Mouse (Mus musculus): ENCODE measurements around the gene Mettl7a3. TPM values are rescaled to one million over a fixed set of nuclear protein-coding genes. Genes with fewer than 3 reads are reported as not detected.
"Not testable (repeated sequence)": the region's sequence is repeated elsewhere in the genome, so short reads cannot be mapped to it uniquely, and the experiment has no call there.

Mettl7a3 gene
- under 1 TPM in 1 of 2 experiments, not detected in 1; 0.50 TPM for total RNA-seq (2021)
- long read RNA-seq, experiment 1 = 0 reads
- long read RNA-seq, experiment 2, partial matches to known transcripts = 0 of 1 reads
- long read RNA-seq, experiment 2, other reads (novel, unspliced or antisense) = 1 of 1 reads

DNA sequence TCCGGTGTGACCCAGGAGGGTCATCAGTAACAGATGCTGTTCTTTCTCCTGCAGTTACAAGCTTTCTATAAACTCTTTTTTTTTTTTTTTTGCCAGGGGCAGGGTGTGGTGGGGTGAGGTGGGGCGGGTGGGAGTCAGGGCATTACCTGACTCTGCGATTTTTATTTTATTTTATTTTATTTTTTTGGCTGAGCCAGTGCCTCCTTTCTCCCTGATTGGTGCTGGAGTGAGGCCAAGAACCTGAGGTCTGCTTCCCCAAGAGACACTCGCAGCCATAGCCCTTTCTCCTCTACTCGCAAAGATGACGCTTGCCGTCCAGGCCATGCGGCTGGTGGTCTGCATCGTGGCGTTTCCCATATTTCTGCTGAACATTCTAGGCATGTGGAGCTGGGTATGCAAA is at the start of gene Mettl7a3:
TSS of gene Mettl7a3 (plus strand) at position 301 of the 400 bp plus-strand sequence.
- DNase-seq (ENCODE audit: low spot score in 2 of 2) = no peak

DNA sequence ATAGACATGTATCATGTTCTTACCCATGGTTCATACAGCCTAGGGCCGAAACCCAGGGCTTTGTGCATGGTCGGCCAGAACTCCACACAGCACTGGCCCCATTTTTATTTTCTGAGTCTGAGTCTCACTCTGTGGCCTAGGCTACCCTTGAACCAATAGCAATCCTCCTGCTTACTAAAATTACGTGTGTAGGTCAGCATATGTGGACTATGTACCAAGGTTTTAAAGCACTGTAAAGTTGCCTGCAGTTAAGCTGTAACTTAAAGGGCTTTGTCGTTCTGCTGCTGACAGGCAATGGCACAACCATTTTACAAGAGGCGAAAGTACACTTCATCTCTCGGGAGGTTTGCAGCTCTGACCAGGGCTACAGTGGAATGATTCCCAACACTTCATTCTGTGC is 45.7 kb upstream of the Mettl7a3 start:
- DNase-seq (ENCODE audit: low spot score in 2 of 2) = no peak

DNA sequence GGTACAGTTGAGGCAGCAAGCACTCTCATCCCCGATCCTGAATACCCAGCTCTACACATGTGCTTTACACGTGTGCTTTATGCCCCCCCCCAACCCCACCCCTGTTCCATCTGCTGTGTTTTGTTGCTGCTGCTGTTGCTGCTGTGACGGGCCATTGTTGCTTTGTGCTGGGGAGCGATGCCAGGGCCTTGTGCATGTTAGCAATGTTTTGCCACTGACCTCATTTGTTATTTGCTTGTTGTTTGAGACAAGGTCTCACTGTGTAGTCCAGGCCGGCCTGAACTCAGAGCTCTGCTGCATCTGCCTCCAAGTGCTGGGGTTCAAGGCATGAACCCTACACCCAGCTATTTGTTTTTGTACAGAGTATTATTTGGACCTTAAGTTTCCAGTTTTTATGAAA is 43.9 kb upstream of the Mettl7a3 start:
- no peak for DNase-seq (ENCODE audit: low spot score in 2 of 2)

DNA sequence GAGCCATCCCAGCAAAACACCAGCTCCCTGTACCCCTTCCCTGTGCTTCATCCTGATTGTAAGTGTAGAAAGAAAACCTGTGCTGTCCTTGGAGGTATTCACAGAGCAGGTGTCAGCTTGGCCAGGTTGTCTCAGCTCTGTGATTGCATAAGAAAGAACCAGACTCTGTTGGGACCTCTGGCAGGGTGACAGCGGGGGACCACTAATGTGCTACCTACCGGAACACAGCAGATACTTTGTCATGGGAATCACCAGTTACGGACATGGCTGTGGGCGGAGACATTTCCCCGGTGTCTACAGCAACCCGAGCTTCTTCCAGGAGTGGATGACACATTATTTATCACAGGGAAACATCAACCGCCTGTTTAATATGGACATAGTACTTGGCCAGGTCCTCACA is 42.4 kb upstream of the Mettl7a3 start:
- DNase-seq (ENCODE audit: low spot score in 2 of 2) = no peak

DNA sequence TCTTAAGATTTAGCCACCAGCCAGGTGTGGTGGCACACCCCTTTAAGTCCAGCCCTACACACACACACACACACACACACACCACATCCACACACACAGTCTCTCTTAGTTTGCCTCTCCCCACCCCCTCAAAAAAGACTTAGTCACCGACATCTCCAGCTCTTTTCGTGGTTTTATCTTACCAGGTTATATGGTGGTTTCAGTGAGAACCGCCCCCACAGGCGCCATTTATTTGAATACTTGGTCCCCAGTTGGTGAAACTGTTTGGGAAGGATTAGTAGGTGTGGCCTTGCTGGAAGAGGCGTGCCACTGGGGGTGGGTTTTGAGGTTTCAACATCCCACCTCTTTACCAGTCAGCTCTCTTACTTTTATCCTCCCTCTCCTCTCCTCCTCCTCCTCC is 36.9 kb upstream of the Mettl7a3 start:
- no peak for DNase-seq (ENCODE audit: low spot score in 2 of 2)

DNA sequence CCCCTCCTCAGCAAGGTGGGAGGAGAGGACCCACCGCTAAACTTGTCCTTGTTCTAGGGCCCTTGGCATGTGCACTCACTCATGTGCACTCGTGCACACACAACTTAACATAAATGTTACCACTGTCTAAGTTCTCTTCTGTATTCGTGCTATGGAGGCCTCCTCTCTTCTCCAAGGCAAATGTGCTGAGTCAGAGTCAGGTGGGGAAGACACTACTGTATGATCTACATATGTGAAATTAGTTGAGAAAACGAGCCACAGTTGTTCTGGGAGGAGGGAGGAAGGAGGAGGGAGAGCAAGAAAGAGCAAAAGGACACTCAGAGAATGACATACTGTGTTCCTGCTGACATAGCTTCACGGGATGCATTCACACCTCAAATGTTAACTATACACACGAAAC is 34.2 kb upstream of the Mettl7a3 start:
- DNase-seq (ENCODE audit: low spot score in 2 of 2) = no peak

DNA sequence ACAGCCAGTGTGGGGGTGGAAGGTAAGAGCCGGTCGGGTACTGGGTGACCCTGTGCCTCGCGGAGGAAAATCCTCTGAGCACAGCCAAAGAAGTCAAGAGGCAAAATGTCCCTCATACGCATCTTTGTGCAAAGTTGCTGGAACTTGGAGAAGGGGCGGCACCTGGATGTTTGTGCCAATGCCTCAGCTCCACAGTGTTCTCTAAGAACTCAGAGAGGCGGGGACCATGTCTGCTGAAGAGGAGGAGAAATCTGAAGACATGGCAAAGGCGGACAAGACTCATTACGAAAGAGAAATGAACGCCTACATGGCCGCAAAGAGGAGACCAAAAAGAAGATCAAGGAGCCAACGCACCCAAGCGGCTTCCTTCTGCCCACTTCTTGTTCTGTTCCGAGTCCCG is 33.2 kb upstream of the Mettl7a3 start:
- DNase-seq (ENCODE audit: low spot score in 2 of 2) = no peak

DNA sequence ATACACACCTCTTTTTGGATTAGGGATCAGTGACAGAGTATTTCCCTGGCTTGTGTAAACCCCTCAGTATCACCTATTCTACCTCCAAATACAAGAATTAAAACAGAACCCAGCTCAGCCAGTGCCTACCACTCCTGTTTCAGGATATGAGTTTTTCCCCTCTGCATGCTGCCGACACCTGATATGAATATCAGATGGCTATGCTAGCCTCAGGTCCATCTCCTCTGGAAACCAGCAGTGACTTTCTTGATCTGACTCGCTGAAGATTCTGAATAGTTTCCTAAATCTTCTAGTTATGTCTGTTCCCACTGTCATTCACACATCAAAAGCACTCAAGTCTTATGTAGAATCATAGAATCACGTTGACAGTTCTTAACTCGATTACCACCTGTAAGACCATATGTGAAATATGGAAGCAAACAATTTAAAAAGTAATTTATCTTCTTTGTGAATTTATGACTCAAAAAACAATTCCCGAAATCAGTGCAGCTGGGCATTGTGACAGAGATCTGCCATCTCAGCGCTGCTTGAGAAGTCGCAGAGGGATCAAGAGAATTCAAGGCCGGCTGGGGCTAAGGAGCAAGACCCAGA is 31.2 kb upstream of the Mettl7a3 start:
- DNase-seq (ENCODE audit: low spot score in 2 of 2) = no peak

DNA sequence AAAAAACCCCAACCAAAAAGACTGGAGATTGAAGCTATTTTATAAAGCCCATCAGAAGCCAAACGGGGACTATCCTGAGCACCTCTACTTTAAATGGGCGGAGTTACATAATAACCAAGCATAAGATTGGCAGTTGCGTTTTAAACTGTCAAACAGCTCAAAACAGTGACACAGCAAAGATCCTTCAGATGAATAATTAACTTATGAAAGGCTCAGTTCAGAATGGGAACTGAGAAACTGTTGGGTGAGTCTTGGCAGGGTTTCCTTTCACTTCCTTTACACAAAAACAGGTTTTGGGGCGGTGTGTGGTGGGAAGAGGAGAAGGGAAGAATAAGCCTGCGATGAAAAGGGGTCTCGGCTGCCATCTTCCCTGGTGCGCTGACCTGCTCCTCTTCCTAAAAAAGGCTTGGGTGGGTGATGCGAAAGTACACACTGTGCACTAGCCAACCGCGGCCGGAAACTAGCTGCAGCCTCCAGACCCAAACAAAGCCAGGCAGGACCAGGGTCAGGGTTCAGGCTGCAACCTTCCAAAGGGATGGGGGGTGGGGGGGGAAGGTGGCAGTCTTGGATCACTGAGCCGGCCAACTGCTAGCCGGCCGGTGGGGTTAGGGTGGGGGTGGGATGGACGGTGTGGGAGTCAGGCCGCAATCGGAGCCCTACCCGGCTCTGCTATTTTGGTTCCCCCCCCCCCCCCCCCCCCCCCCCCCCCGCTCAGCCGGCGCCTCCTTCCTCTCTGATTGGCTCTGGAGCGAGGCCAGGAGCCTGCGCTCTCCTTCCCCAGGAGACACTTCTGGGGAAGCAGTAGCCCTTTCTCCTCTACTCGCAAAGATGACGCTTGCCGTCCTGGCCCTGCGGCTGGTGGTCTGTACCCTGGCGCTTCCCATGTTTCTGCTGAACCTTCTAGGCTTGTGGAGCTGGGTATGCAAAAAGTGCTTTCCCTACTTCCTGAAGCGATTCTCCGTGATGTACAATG is 30.4 kb upstream of the Mettl7a3 start, which contains the start of gene Mettl7a1:
TSS of gene Mettl7a1 (plus strand) at position 122 of the 973 bp plus-strand sequence.
- DNase-seq (ENCODE audit: low spot score in 2 of 2) = peak; percentile 45 to 59

DNA sequence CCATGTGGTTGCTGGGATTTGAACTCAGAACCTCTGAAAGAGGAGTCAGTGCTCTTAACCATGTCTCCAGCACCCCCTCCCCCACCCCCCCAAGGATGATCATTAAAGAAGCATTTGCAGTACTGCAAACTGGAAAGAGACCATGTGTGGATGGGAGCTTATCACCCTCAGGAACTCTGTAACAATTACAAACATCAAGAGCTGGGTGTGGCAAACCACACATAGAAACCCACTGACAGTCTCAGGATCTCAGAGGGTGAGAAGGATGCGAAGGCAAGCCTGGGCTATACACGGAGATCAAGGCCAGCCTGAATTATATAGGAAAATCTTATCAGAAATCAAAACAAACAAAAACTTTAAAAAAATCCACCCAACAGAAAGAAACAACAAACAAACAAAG is 28.5 kb upstream of the Mettl7a3 start:
- no peak for DNase-seq (ENCODE audit: low spot score in 2 of 2)

DNA sequence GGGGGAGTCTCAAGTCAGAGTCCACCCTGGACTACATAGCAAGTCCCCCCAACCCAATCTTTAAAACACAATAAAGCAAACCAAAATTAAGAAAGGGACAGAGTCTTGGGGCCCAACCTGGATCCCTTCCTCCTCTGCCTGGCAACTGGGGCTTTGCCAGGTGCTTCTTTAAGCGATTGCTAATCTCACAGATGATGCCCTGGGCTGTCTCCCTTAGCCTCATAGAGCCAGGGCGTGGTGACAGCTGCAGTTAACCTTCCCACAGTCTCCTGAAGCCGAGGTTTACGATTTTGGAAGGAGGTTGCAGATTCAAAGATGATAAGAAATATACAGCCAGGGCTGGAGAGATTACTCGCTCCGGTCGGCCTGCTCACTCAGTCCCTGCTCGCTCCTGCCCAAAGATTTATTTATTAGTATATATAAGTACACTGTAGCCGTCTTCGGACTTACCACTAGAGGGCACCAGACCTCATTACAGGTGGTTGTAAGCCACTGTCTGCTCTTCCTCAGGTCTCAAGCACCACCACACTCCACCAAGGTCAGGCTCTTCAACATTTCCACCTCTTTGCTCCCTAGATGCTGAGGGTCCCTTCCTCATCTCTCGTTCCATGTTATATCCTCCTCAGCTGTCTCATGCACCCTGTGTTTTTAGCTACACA is 27.2 kb upstream of the Mettl7a3 start:
- DNase-seq (ENCODE audit: low spot score in 2 of 2) = not testable (repeated sequence)

DNA sequence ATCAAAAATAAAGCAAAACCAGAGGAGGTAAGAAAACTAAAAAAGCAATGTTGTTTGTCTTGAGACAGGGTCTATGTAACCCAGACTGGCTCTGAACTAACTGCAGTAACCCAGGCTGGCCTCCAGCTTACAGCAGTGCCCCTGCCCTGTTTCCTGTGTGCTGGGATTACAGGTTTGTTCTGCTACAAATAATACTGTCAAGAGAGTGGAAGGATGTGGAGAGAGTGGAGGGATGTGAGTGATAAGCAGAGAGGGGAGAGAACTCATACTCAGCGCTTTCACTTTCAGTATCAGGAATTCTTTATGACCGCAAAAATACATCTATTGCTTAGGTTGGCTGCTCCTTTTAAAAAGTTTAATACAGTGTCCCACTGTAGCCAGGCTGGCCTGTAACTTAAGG is 22.4 kb upstream of the Mettl7a3 start:
- DNase-seq (ENCODE audit: low spot score in 2 of 2) = no peak

DNA sequence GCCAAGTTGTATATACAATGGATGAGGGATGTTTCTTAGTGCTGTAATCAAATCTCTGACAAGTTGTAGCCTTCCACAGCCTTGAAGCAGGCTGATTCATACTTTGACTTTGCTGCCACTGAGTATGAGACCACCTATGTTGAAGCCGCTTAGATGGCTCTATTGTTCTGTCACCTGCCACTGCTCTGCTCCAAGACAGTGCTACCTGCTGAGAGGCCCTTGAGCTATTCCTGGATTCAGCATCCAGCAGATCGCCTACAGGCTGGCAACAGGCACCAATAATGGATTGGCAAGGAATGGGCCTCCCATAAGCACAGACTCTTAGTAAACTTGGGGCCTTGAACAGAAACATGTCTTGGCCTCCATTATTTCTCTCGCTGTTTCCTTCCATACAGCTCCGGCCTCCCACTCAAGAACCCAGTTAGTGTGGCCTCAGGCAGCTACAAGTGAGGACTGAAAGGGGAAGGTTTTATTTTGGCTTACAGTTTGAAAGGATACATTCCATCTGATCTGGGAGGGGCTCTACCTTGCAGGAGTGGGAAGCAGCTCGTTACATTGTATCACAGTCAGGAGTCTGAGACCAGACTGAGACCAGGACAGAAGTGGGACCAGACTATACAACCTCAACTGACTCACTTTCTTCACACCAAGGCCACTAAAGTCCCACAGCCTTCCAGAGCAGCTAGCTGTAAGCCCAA is 20.1 kb upstream of the Mettl7a3 start:
- DNase-seq (ENCODE audit: low spot score in 2 of 2) = no peak

DNA sequence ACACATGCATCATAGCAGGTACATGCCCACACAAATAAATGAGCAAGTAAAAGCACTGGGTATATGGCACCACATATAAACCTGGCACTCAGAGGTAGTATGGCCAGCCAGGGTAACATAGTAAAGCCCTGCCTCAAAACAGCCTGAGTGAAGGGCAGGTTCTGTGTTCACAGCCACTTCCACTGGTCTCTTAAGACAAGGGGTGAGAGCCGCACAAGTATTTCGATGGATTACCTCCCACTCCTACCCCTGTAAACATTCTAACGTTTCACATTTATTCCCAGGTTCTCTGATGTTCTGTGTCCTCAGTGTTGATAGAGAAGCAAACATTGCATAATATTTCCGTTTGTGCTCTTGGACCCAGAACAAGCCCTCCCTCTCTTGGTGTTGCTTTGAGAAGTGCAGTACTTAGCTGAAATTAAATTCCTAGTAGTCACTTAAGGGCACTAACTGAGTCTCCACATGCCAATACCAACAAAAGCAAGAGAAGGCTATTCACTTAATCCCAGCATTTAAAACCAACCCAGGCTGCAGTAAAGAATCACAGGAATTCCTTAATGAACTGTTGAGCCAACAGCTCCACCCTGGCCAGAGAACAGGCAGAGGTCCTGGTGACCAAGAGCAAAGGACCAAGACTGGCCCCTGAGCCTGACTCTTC is 16.6 kb upstream of the Mettl7a3 start:
- not testable (repeated sequence) for DNase-seq (ENCODE audit: low spot score in 2 of 2)

DNA sequence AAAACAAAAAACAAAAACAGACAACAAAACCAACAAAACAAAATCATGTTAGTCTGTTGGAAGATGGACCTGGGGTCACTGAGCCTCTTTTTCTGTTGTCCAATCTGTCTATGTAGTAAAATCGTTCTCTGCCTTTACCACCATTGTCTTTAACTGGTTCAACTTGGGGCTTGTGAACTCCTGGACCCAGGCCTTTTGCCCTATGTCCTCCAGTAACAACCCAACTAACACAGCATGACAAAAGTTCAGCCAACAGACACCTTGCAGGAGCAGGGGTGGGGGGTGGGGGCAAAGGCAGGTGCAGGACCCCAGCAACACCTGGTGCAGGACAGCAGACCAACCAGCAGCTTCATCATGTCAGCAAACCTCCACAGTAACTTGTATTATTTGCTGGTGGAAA is 14.8 kb upstream of the Mettl7a3 start:
- DNase-seq (ENCODE audit: low spot score in 2 of 2) = no peak

DNA sequence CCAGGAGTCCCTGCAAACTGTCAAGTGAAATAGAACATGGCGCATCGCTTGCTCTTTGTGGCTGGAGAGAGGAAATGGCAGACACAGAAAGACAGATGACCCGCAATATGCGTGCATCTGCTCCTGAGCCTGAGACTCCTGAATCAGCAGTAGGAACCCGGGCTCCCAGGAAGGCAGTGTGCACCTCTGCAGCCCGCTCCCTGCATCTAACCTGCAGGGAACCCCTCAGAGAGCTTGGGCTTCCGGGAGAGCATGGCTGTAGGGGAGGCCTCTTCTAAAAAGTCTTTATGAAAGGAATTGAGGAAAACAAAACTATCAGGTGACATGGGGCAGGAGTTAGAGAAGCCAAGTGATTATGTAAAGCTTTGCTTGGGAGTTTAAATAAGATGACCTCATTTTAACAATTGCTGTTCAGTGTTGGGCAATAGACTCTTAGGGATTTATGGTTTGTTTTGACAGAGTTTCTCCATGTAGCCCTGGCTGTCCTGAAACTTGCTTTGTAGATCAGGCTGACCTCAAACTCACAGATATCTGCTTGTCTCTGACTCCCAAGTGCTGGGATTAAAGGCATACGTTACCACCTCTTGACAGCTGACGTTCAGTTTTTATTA is 14.3 kb upstream of the Mettl7a3 start:
- no peak for DNase-seq (ENCODE audit: low spot score in 2 of 2)

DNA sequence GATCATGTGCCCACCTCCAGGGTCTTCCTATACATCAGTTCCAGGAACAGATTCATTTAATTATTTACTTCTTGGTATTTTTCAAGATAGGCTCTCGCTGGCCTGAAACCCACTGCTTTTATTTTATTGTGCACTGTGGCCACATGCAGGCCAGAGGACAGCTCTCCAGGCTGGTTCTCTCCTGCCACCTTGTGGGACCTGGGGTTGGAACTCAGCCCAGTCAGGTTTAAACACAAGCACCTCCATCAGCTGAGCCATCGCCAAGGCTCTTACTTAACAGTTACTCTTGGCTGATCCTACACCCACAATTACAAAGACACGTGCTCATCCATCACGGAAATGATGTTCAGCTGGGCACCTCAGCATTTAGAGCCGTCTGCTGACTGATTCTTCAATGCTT is 13.6 kb upstream of the Mettl7a3 start:
- DNase-seq (ENCODE audit: low spot score in 2 of 2) = no peak

DNA sequence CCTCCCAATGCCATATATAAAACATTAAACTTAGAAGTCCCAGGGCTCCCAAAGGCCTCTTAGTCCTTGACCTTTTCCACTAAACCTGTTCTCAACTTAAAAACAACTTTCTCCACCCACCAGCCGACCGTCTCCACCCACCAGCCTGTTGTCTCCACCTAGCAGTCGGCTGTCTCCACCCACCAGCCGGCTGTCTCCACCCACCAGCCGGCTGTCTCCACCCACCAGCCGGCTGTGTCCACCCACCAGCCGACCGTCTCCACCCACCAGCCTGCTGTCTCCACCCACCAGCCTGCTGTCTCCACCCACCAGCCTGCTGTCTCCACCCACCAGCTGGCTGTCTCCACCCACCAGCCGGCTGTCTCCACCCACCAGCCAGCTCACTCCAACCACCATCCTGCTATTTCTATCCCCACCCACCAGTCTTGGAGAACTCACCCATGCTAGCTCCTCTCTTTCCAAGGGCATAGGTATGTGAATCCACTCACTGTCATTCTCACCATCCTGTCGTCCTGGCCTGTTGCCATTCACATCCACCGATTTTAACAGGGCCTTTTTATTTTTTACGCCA is 10.6 kb upstream of the Mettl7a3 start:
- DNase-seq (ENCODE audit: low spot score in 2 of 2) = no peak

DNA sequence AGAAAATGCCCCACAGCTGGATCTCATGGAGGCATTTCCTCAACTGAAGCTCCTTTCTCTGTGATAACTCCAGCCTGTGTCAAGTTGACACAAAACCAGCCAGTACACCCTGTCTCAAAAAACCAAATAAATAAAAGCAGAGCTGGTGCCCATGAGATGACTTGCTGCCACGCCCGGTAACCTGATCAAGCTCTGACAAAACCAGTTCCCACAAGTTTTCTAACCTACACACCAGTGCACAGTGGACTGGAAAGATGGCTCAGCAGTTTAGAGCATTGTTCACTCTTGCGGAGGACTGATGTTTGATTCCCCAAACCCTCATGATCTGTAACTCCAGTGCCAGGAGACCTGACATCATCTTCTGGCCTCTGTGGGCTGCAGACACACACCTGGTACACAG is 9.5 kb upstream of the Mettl7a3 start:
- no peak for DNase-seq (ENCODE audit: low spot score in 2 of 2)

DNA sequence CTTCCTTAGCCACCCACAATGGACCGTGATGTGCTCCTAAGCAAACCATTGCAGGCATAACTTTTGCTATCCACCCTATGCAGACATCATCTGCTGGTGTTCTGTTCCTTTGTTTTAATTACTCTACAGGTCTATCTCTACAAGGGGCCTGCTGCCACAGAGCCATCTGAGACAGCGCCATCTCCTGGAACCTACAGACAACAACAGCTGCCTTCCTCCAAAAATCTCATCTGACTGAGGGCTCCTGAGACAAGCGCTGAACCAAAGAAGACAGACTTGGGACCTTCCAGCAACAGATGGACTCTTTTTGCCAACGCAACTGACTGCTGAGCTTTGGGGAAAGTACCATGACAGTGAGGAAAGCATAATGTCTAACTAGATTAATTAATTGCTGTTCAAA is 6.6 kb upstream of the Mettl7a3 start:
- DNase-seq (ENCODE audit: low spot score in 2 of 2) = not testable (repeated sequence)

Data from adrenal gland, postnatal 4 days (tissue).